Mouse (Mus musculus): ENCODE data around the gene Vtn.

DNA sequence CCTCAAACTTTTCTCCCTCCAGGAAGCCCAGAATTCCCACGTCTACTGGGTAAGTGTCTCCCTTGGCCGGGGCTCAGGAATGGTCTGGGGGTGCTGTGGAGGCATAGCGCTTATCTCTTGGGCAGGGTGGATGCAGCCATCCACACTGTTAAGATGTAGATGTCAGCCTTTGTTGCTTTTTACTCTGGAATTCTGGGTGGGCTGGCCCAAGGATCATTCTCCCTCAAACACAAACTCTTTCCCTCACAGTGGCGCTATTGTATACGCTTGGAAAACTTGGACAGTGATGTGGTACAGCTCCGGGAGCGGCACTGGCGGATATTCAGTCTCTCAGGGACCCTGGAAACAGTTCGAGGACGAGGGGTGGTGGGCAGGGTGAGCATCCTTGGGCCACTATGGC, 20.0 kb downstream of the Vtn start:
- TF ChIP-seq POLR2A (IDR thresholded peaks at IDR 0.05; ENCODE audit: low read depth, low read length) = no peak
- no peak for TF ChIP-seq CTCF (IDR thresholded peaks at IDR 0.05; ENCODE audit: borderline replicate concordance, insufficient read depth, low read length)
